Mouse (Mus musculus): ENCODE measurements at regions not wholly inside any gene's neighbourhood (a gene's known extent, or its start where the extent isn't known, plus 50 kb on each side); places are given as distances from the start of the nearest gene placed in this dataset.
A peak's percentile ranks its signal among the peaks of the same experiment; 100 is the strongest.

GRCm38 (mm10) chr8:109142495-109143158 is 351.2 kb upstream of the Pmfbp1 start:
- intact Hi-C loops (cut with DNase I) = no loop called here
- no peak for DNase-seq

GRCm38 (mm10) chr8:109151711-109152110 is 342.1 kb upstream of the Pmfbp1 start:
- no peak for DNase-seq
- intact Hi-C loops (cut with DNase I) = no loop called here

GRCm38 (mm10) chr8:109155489-109155888 is 338.3 kb upstream of the Pmfbp1 start:
- intact Hi-C loops (cut with DNase I) = no loop called here
- DNase-seq = peak; percentile 43 to 48

GRCm38 (mm10) chr8:109156016-109156415 is 337.8 kb upstream of the Pmfbp1 start:
- peak in 1 of 2 experiments; percentile 16 for DNase-seq

GRCm38 (mm10) chr8:109172701-109173100 is 321.1 kb upstream of the Pmfbp1 start:
- intact Hi-C loops (cut with DNase I) = no loop called here
- DNase-seq = no peak

More at GRCm38 (mm10) chr8:109156016-109156415, 337.8 kb upstream of the Pmfbp1 start:
- intact Hi-C loops (cut with DNase I) = no loop called here

- intact Hi-C loops (cut with DNase I) = loop anchor here (5.0 to 10.0 kb wide), 8 partner anchors 271 to 1583 kb away; no protein-coding TSS in a partner anchor
- peak; percentile 70 to 78 for DNase-seq
Observed at GRCm38 (mm10) chr8:109185558-109186198, 308.1 kb upstream of the Pmfbp1 start.

GRCm38 (mm10) chr8:109187617-109188016 is 306.2 kb upstream of the Pmfbp1 start:
- no peak for DNase-seq
- intact Hi-C loops (cut with DNase I) = loop anchor here (5.0 to 10.0 kb wide), 8 partner anchors 273 to 1585 kb away; no protein-coding TSS in a partner anchor

GRCm38 (mm10) chr8:109214247-109214646 is 279.6 kb upstream of the Pmfbp1 start:
- intact Hi-C loops (cut with DNase I) = no loop called here
- DNase-seq = no peak

GRCm38 (mm10) chr8:109216318-109216717 is 277.5 kb upstream of the Pmfbp1 start:
- intact Hi-C loops (cut with DNase I) = no loop called here
- DNase-seq = no peak

GRCm38 (mm10) chr8:109217326-109217725 is 276.5 kb upstream of the Pmfbp1 start:
- intact Hi-C loops (cut with DNase I) = no loop called here

GRCm38 (mm10) chr8:109232281-109233234 is 261.3 kb upstream of the Pmfbp1 start:
- DNase-seq = no peak

More at GRCm38 (mm10) chr8:109217326-109217725, 276.5 kb upstream of the Pmfbp1 start:
- no peak for DNase-seq

GRCm38 (mm10) chr8:109245526-109245925 is 248.3 kb upstream of the Pmfbp1 start:
- intact Hi-C loops (cut with DNase I) = no loop called here
- no peak for DNase-seq

More at GRCm38 (mm10) chr8:109232281-109233234, 261.3 kb upstream of the Pmfbp1 start:
- intact Hi-C loops (cut with DNase I) = no loop called here

GRCm38 (mm10) chr8:109247875-109248274 is 246.0 kb upstream of the Pmfbp1 start:
- DNase-seq = no peak
- intact Hi-C loops (cut with DNase I) = no loop called here

GRCm38 (mm10) chr8:109248356-109248755 is 245.5 kb upstream of the Pmfbp1 start:
- no peak for DNase-seq
- intact Hi-C loops (cut with DNase I) = no loop called here

GRCm38 (mm10) chr8:109249256-109249655 is 244.6 kb upstream of the Pmfbp1 start:
- intact Hi-C loops (cut with DNase I) = no loop called here

GRCm38 (mm10) chr8:109249691-109250090 is 244.1 kb upstream of the Pmfbp1 start:
- intact Hi-C loops (cut with DNase I) = no loop called here
- no peak for DNase-seq

More at GRCm38 (mm10) chr8:109249256-109249655, 244.6 kb upstream of the Pmfbp1 start:
- no peak for DNase-seq

- no peak for DNase-seq
- intact Hi-C loops (cut with DNase I) = no loop called here
Observed at GRCm38 (mm10) chr8:109250551-109250950, 243.3 kb upstream of the Pmfbp1 start.

GRCm38 (mm10) chr8:109251360-109251798 is 242.4 kb upstream of the Pmfbp1 start:
- intact Hi-C loops (cut with DNase I) = no loop called here
- no peak for DNase-seq

- DNase-seq = no peak
- intact Hi-C loops (cut with DNase I) = no loop called here
Observed at GRCm38 (mm10) chr8:109252404-109252803, 241.4 kb upstream of the Pmfbp1 start.

- intact Hi-C loops (cut with DNase I) = no loop called here
- DNase-seq = peak; percentile 9 to 38
Observed at GRCm38 (mm10) chr8:109279129-109279528, 214.7 kb upstream of the Pmfbp1 start.

- DNase-seq = no peak
- intact Hi-C loops (cut with DNase I) = no loop called here
Observed at GRCm38 (mm10) chr8:109280540-109280939, 213.3 kb upstream of the Pmfbp1 start.

Data from heart, postnatal 14 days (tissue).